Mouse (Mus musculus): ENCODE results near the gene Slc36a3. TPM values are rescaled to one million over a fixed set of nuclear protein-coding genes. Genes with fewer than 3 reads are reported as not detected.

Slc36a3 gene
- polyA plus RNA-seq, 1 experiment from 2014 or later: not detected

- no peaks in the 10 kb centered on the region for H3K4me1 ChIP-seq (ENCODE audit: control insufficient read depth, insufficient read depth, low read length)
- no peak overlapping the region for H3K4me2 ChIP-seq (ENCODE audit: low read depth)
- 97% methylated on average over 5 of the region's 5 CpGs for WGBS
- no peaks in the 10 kb centered on the region for H3K36me3 ChIP-seq (ENCODE audit: control insufficient read depth, insufficient read depth, low read length)
- no peaks in the 10 kb centered on the region for H3K9me3 ChIP-seq (ENCODE audit: control insufficient read depth, low read length)
- DNase-seq (ENCODE audit: low spot score) (no peak), ATAC-seq (ENCODE audit: insufficient read depth, low FRiP score, low TSS enrichment) (no peak)
- H3K27me3 ChIP-seq (ENCODE audit: control insufficient read depth, insufficient read depth, low read length): no peaks in the 10 kb centered on the region
- no peak overlapping the region for H3K4me3 ChIP-seq (ENCODE audit: low read depth, low read length)
- no peak overlapping the region for H3K9ac ChIP-seq (ENCODE audit: low read length)
- no peak overlapping the region for H3K27ac ChIP-seq (ENCODE audit: low read depth, low read length)
Measured at GRCm38 (mm10) chr11:55134871-55135270, 16.6 kb downstream of the Slc36a3 start.

- Histone ChIP-seq H3K4me1 (ENCODE audit: control insufficient read depth, insufficient read depth, low read length) (no peaks in the 10 kb centered on the region), H3K27me3 (ENCODE audit: control insufficient read depth, insufficient read depth, low read length) (no peaks in the 10 kb centered on the region), H3K9ac (ENCODE audit: low read length) (no peak overlapping the region), H3K27ac (ENCODE audit: low read depth, low read length) (no peak overlapping the region), H3K9me3 (ENCODE audit: control insufficient read depth, low read length) (no peaks in the 10 kb centered on the region), H3K36me3 (ENCODE audit: control insufficient read depth, insufficient read depth, low read length) (no peaks in the 10 kb centered on the region), H3K4me3 (ENCODE audit: low read depth, low read length) (no peak overlapping the region), H3K4me2 (ENCODE audit: low read depth) (no peak overlapping the region)
- DNase-seq (ENCODE audit: low spot score): no peak
- WGBS: 100% methylated on average over 1 of the region's 1 CpGs
- no peak for ATAC-seq (ENCODE audit: insufficient read depth, low FRiP score, low TSS enrichment)
Measured at GRCm38 (mm10) chr11:55134407-55134806, 17.1 kb downstream of the Slc36a3 start.

- Histone ChIP-seq H3K4me1 (ENCODE audit: control insufficient read depth, insufficient read depth, low read length) (no peaks in the 10 kb centered on the region), H3K36me3 (ENCODE audit: control insufficient read depth, insufficient read depth, low read length) (no peaks in the 10 kb centered on the region)
Measured at GRCm38 (mm10) chr11:55133204-55133603, 18.3 kb downstream of the Slc36a3 start.

GRCm38 (mm10) chr11:55131946-55132345, 19.6 kb downstream of the Slc36a3 start:
- no peaks in the 10 kb centered on the region for H3K27me3 ChIP-seq (ENCODE audit: control insufficient read depth, insufficient read depth, low read length)
- ATAC-seq (ENCODE audit: insufficient read depth, low FRiP score, low TSS enrichment) (no peak), DNase-seq (ENCODE audit: low spot score) (no peak)
- 97% methylated on average over 1 of the region's 1 CpGs for WGBS
- no peaks in the 10 kb centered on the region for H3K36me3 ChIP-seq (ENCODE audit: control insufficient read depth, insufficient read depth, low read length)
- no peaks in the 10 kb centered on the region for H3K9me3 ChIP-seq (ENCODE audit: control insufficient read depth, low read length)
- H3K9ac ChIP-seq (ENCODE audit: low read length): no peak overlapping the region
- H3K4me1 ChIP-seq (ENCODE audit: control insufficient read depth, insufficient read depth, low read length): no peaks in the 10 kb centered on the region
- no peak overlapping the region for H3K27ac ChIP-seq (ENCODE audit: low read depth, low read length)
- H3K4me2 ChIP-seq (ENCODE audit: low read depth): no peak overlapping the region
- H3K4me3 ChIP-seq (ENCODE audit: low read depth, low read length): no peak overlapping the region

More at GRCm38 (mm10) chr11:55133204-55133603, 18.3 kb downstream of the Slc36a3 start:
- no peak overlapping the region for H3K4me2 ChIP-seq (ENCODE audit: low read depth)
- no peak overlapping the region for H3K4me3 ChIP-seq (ENCODE audit: low read depth, low read length)
- H3K9ac ChIP-seq (ENCODE audit: low read length): no peak overlapping the region
- WGBS: 97% methylated on average over 1 of the region's 1 CpGs
- H3K27me3 ChIP-seq (ENCODE audit: control insufficient read depth, insufficient read depth, low read length): no peaks in the 10 kb centered on the region
- no peak for DNase-seq (ENCODE audit: low spot score)
- H3K27ac ChIP-seq (ENCODE audit: low read depth, low read length): no peak overlapping the region
- no peaks in the 10 kb centered on the region for H3K9me3 ChIP-seq (ENCODE audit: control insufficient read depth, low read length)
- ATAC-seq (ENCODE audit: insufficient read depth, low FRiP score, low TSS enrichment): no peak

- WGBS: 89% methylated on average over 11 of the region's 11 CpGs
- DNase-seq (ENCODE audit: low spot score) (no peak), ATAC-seq (ENCODE audit: insufficient read depth, low FRiP score, low TSS enrichment) (no peak)
- Histone ChIP-seq H3K9ac (ENCODE audit: low read length) (no peak overlapping the region), H3K4me2 (ENCODE audit: low read depth) (no peak overlapping the region), H3K4me1 (ENCODE audit: control insufficient read depth, insufficient read depth, low read length) (no peaks in the 10 kb centered on the region), H3K27me3 (ENCODE audit: control insufficient read depth, insufficient read depth, low read length) (no peaks in the 10 kb centered on the region), H3K9me3 (ENCODE audit: control insufficient read depth, low read length) (no peaks in the 10 kb centered on the region), H3K27ac (ENCODE audit: low read depth, low read length) (no peak overlapping the region), H3K4me3 (ENCODE audit: low read depth, low read length) (no peak overlapping the region), H3K36me3 (ENCODE audit: control insufficient read depth, insufficient read depth, low read length) (no peaks in the 10 kb centered on the region)
Measured at GRCm38 (mm10) chr11:55131077-55131742, 20.3 kb downstream of the Slc36a3 start.

GRCm38 (mm10) chr11:55128411-55128810, 23.1 kb downstream of the Slc36a3 start:
- Histone ChIP-seq H3K4me3 (ENCODE audit: low read depth, low read length) (no peak overlapping the region), H3K4me1 (ENCODE audit: control insufficient read depth, insufficient read depth, low read length) (no peaks in the 10 kb centered on the region), H3K36me3 (ENCODE audit: control insufficient read depth, insufficient read depth, low read length) (no peaks in the 10 kb centered on the region), H3K27ac (ENCODE audit: low read depth, low read length) (no peak overlapping the region), H3K4me2 (ENCODE audit: low read depth) (no peak overlapping the region), H3K9me3 (ENCODE audit: control insufficient read depth, low read length) (no peaks in the 10 kb centered on the region), H3K27me3 (ENCODE audit: control insufficient read depth, insufficient read depth, low read length) (no peaks in the 10 kb centered on the region), H3K9ac (ENCODE audit: low read length) (no peak overlapping the region)
- ATAC-seq (ENCODE audit: insufficient read depth, low FRiP score, low TSS enrichment) (no peak), DNase-seq (ENCODE audit: low spot score) (no peak)
- WGBS: 83% methylated on average over 3 of the region's 3 CpGs

GRCm38 (mm10) chr11:55127937-55128336, 23.6 kb downstream of the Slc36a3 start:
- no peak overlapping the region for H3K27ac ChIP-seq (ENCODE audit: low read depth, low read length)
- 88% methylated on average over 6 of the region's 6 CpGs for WGBS
- H3K9me3 ChIP-seq (ENCODE audit: control insufficient read depth, low read length): no peaks in the 10 kb centered on the region
- no peaks in the 10 kb centered on the region for H3K36me3 ChIP-seq (ENCODE audit: control insufficient read depth, insufficient read depth, low read length)
- DNase-seq (ENCODE audit: low spot score): no peak
- ATAC-seq (ENCODE audit: insufficient read depth, low FRiP score, low TSS enrichment): no peak
- no peak overlapping the region for H3K9ac ChIP-seq (ENCODE audit: low read length)
- no peak overlapping the region for H3K4me2 ChIP-seq (ENCODE audit: low read depth)
- no peaks in the 10 kb centered on the region for H3K27me3 ChIP-seq (ENCODE audit: control insufficient read depth, insufficient read depth, low read length)
- H3K4me1 ChIP-seq (ENCODE audit: control insufficient read depth, insufficient read depth, low read length): no peaks in the 10 kb centered on the region
- no peak overlapping the region for H3K4me3 ChIP-seq (ENCODE audit: low read depth, low read length)

GRCm38 (mm10) chr11:55126663-55127062, 24.8 kb downstream of the Slc36a3 start:
- H3K4me3 ChIP-seq (ENCODE audit: low read depth, low read length): no peak overlapping the region
- DNase-seq (ENCODE audit: low spot score) (no peak), ATAC-seq (ENCODE audit: insufficient read depth, low FRiP score, low TSS enrichment) (no peak)
- no peaks in the 10 kb centered on the region for H3K9me3 ChIP-seq (ENCODE audit: control insufficient read depth, low read length)
- H3K36me3 ChIP-seq (ENCODE audit: control insufficient read depth, insufficient read depth, low read length): no peaks in the 10 kb centered on the region
- 91% methylated on average over 3 of the region's 3 CpGs for WGBS
- H3K4me1 ChIP-seq (ENCODE audit: control insufficient read depth, insufficient read depth, low read length): no peaks in the 10 kb centered on the region
- H3K4me2 ChIP-seq (ENCODE audit: low read depth): no peak overlapping the region
- no peak overlapping the region for H3K27ac ChIP-seq (ENCODE audit: low read depth, low read length)
- no peaks in the 10 kb centered on the region for H3K27me3 ChIP-seq (ENCODE audit: control insufficient read depth, insufficient read depth, low read length)
- no peak overlapping the region for H3K9ac ChIP-seq (ENCODE audit: low read length)

- H3K9me3 ChIP-seq (ENCODE audit: control insufficient read depth, low read length): no peaks in the 10 kb centered on the region
- no peak overlapping the region for H3K4me3 ChIP-seq (ENCODE audit: low read depth, low read length)
- WGBS: 92% methylated on average over 1 of the region's 1 CpGs
- no peaks in the 10 kb centered on the region for H3K36me3 ChIP-seq (ENCODE audit: control insufficient read depth, insufficient read depth, low read length)
- H3K4me1 ChIP-seq (ENCODE audit: control insufficient read depth, insufficient read depth, low read length): no peaks in the 10 kb centered on the region
- DNase-seq (ENCODE audit: low spot score) (no peak), ATAC-seq (ENCODE audit: insufficient read depth, low FRiP score, low TSS enrichment) (no peak)
- no peak overlapping the region for H3K4me2 ChIP-seq (ENCODE audit: low read depth)
- no peaks in the 10 kb centered on the region for H3K27me3 ChIP-seq (ENCODE audit: control insufficient read depth, insufficient read depth, low read length)
- no peak overlapping the region for H3K9ac ChIP-seq (ENCODE audit: low read length)
- H3K27ac ChIP-seq (ENCODE audit: low read depth, low read length): no peak overlapping the region
Measured at GRCm38 (mm10) chr11:55121430-55121829, 30.1 kb downstream of the Slc36a3 start.

Measured in neural tube, embryonic 11.5 days (tissue).